Mouse (Mus musculus) cerebellum, postnatal 4 days (tissue): ENCODE measurements at regions not wholly inside any gene's neighbourhood (a gene's known extent, or its start where the extent isn't known, plus 50 kb on each side); places are given as distances from the start of the nearest gene placed in this dataset.

Source experiments
- DNase-seq, 2 experiments: peaks; one replicate each; pipeline ENCODE4 v3.0.0; 2022; ENCODE audit warnings: low spot score in 2 of 2, mixed read lengths in 1 of 2

GRCm38 (mm10) chr5:113408588-113408987 is 51.5 kb downstream of the Aym1 start:
- no peak for DNase-seq

GRCm38 (mm10) chr5:113410963-113411362 is 53.9 kb downstream of the Aym1 start:
- no peak for DNase-seq

DNA sequence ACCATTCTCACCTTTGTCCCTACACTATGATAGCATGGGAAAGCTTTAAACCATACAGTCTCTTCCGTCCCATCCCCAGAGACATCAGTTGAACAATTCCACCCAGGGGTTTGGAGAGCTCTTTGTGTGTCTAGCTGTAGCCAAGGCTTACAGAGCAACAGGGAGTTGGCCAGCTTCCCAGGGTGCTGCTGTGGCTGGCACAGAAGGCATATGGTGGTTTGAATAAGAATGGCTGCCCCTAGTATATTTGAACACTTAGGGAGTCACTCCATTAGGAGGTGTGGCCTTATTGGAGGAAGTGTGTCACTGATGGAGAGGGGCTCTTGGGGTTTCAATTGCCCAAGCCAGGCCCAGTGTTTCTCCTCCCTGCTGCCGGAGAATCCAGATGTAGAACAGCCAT is 57.5 kb downstream of the Aym1 start:
- DNase-seq: peak in 1 of 2 experiments; percentile 65

GRCm38 (mm10) chr5:113418335-113419013 is 61.4 kb downstream of the Aym1 start:
- no peak for DNase-seq

DNA sequence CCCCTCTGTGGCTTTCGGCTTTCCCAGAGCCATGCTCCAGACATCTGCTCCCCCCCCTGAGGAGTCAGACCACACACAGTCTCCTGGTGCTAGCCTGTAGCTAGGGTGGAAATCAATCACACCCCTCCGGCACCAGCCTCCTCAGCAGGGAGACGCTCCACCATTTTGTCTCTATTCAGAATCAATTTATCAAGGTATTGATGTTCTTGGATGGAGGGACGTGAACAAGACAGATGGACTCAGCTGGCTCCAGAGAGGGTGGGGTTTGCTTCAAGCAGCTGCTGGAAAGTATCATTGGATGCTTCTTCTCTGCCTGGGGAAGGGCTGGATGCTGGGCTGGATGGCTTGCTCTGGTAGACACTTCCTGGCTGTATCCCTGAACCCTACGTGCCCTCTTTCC is 63.5 kb downstream of the Aym1 start:
- DNase-seq: no peak

DNA sequence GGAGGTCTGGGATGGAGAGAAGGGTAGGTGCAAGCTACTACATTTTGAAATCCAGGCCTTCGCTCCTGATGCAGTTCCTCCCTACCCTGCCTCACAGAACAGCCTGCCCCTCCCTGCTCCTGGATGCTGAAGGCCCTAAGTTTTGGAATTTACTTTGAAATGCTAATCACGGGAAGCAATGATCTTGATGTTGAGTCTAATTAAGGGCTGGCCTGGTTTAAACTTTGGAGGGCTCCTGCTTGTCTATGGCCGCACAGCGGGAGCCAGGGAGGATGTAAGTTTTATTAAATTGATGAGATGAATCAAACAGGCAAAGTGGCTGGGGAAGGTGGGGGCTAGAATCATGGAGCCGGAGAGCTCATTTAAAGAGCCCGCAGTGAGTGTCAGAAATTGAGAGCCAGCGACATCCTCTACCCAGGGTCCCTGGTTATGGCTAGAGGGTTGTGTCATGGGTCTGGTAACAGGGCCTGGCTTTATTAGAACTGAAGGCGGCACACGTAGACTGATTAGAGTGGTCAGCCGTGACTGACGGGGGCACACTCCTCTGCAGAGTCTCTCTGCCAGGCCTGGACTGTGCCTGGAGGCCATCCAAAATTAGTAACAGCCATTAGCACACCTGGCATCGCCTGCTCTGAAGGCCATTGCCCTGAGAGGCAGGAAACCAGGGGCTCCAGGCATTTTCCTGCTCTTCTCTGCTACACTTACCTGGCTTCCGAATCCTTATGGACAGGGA is 65.1 kb downstream of the Aym1 start:
- DNase-seq: no peak

DNA sequence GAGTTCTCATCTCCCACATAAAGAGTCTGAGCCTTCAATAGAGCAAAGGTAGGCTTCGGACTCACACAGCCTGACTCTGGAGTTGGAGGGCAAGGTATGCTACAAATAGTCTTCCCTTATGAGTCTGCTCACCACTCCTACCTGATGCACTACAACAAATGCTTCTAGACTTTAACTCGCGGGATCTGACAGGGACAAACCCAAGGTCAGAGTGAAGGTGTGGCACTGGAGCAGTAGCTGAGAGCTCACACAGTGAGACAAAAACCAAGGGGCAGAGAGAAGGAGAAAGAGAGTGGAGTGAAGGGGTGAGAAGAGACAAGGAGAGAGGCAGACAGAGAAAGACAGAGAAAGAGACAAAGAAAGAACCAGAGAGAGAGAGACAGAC is 65.6 kb downstream of the Aym1 start:
- DNase-seq: no peak

- no peak for DNase-seq
Measured at GRCm38 (mm10) chr5:113427779-113428178, 62.4 kb upstream of the Wscd2 start.

DNA sequence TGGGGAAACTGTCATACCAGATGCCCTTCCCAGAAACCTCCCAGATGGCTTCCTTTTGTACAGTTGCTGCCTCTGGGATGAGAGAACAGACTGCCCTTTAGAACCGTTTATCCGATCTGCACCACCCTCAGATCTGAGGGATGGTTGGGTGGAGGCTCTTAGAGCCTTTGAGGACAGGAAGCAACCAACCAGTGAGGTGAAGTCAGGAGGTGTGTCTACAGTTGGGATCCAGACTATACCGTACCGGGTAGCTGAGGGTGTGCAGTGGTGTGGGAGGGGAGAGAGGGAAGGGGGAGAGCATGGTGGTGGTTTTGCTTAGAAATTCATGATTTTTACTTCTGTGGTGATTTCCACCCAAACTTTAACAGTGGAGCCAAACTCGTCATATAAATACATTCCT is 58.8 kb upstream of the Wscd2 start:
- DNase-seq: no peak

DNA sequence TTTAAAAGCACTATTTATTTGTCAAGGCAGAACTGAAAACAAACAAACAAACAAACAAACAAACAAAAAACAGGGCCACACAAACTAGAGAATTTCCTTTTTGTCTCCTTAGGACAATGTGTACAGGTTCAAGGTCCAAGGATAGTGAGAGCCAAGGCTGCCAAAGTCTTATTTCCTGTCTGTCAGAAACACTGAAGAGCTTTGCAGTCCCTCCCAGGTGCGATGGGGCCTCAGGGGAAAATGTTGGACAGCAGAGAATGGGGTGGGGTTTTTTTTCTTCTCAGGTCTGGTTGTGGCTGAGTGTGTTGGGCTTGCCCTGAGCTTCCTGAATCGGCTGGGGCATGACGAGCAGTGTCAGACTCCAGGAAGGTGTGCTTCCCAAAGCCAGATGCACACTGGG is 53.1 kb upstream of the Wscd2 start:
- no peak for DNase-seq
